ENCODE assay signal across 22 mouse cellular contexts in genomic region chr10:25533513-25534246, GRCm38 (mm10). TPM values are rescaled to one million over a fixed set of nuclear protein-coding genes. Genes with fewer than 3 reads are reported as not detected.
DNase-seq lines count a peak whose midpoint lies in the region; ATAC-seq lines count a peak whose summit lies in the region.
"Had no signal": no experiment of that assay in that cellular context is flagged by ENCODE, and none has a peak within 500 bp of the region (broad histone marks: within the 10 kb centered on the region; RNA-seq: fewer than 3 reads in every experiment).

No protein-coding gene starts in this region.

- no peak overlapping the region for H3K9ac ChIP-seq in limb, embryonic 12.5 days (replicated peaks)
- H3K9ac ChIP-seq: midbrain, embryonic 12.5 days had no signal

- intact Hi-C loops in heart, postnatal 14 days (cut with DNase I): no loop called here

- DNase-seq in heart, embryonic 10.5 days (ENCODE audit: low spot score): peak; percentile 73
- no peak for DNase-seq in heart, postnatal 14 days
- DNase-seq in limb, embryonic 10.5 days (ENCODE audit: low spot score): no peak
- DNase-seq in testis, postnatal 14 days (ENCODE audit: low spot score): peak; percentile 2
- no peak for DNase-seq in testis, postnatal 10 days (ENCODE audit: low spot score)
- DNase-seq in left cerebral cortex, adult 18-20 months (ENCODE audit: low spot score in 2 of 2): no peak
- DNase-seq in B cell, adult 2 months: no peak
- DNase-seq: adrenal gland, postnatal 36 days; cerebellum, adult 9-10 months; gastrocnemius, postnatal 25 days; lung, postnatal 14 days; thymus, postnatal 25 days had no signal

- no peaks in the 10 kb centered on the region for H3K9me3 ChIP-seq in heart, embryonic 10.5 days
- H3K9me3 ChIP-seq in limb, embryonic 12.5 days: no peaks in the 10 kb centered on the region
- no peaks in the 10 kb centered on the region for H3K9me3 ChIP-seq in limb, embryonic 10.5 days (replicated peaks)
- H3K9me3 ChIP-seq: hindbrain, embryonic 10.5 days; midbrain, embryonic 12.5 days had no signal

- no peaks in the 10 kb centered on the region for H3K27me3 ChIP-seq in heart, embryonic 10.5 days (ENCODE audit: insufficient read depth, poor library complexity, severe bottlenecking)
- no peaks in the 10 kb centered on the region for H3K27me3 ChIP-seq in limb, embryonic 12.5 days
- no peaks in the 10 kb centered on the region for H3K27me3 ChIP-seq in limb, embryonic 10.5 days (ENCODE audit: low read depth, poor library complexity, severe bottlenecking)
- H3K27me3 ChIP-seq: midbrain, embryonic 12.5 days; Patski had no signal

- peak; percentile 77; the same call in 1 of the 2 replicates for ATAC-seq in limb, embryonic 12.5 days (ENCODE audit: insufficient number of reproducible peaks, insufficient read depth, low FRiP score, low TSS enrichment, low read depth)
- ATAC-seq: Patski had no signal

- H3K27ac ChIP-seq in heart, embryonic 10.5 days: peak overlapping the region; percentile 13; the same call in 1 of the 2 replicates
- no peak overlapping the region for H3K27ac ChIP-seq in limb, embryonic 12.5 days
- no peak overlapping the region for H3K27ac ChIP-seq in limb, embryonic 10.5 days
- H3K27ac ChIP-seq: hindbrain, embryonic 10.5 days; midbrain, embryonic 12.5 days had no signal

- no peak overlapping the region for H3K4me2 ChIP-seq in limb, embryonic 12.5 days
- H3K4me2 ChIP-seq: midbrain, embryonic 12.5 days had no signal

- H3K36me3 ChIP-seq in heart, embryonic 10.5 days: no peaks in the 10 kb centered on the region
- H3K36me3 ChIP-seq in limb, embryonic 12.5 days: no peaks in the 10 kb centered on the region
- no peaks in the 10 kb centered on the region for H3K36me3 ChIP-seq in limb, embryonic 10.5 days
- H3K36me3 ChIP-seq: hindbrain, embryonic 10.5 days; midbrain, embryonic 12.5 days had no signal

- 34% methylated on average over 9 of the region's 9 CpGs for WGBS in heart, embryonic 10.5 days
- 83% methylated on average over 9 of the region's 9 CpGs for whole genome bisulfite sequencing in limb, embryonic 12.5 days
- 89% methylated on average over 9 of the region's 9 CpGs for WGBS in limb, embryonic 10.5 days

- H3K4me1 ChIP-seq in heart, embryonic 10.5 days: peaks cover 15% of the 10 kb centered on the region
- no peaks in the 10 kb centered on the region for H3K4me1 ChIP-seq in limb, embryonic 12.5 days (replicated peaks)
- H3K4me1 ChIP-seq in limb, embryonic 10.5 days: no peaks in the 10 kb centered on the region
- H3K4me1 ChIP-seq: hindbrain, embryonic 10.5 days; midbrain, embryonic 12.5 days had no signal

- H3K4me3 ChIP-seq in heart, embryonic 10.5 days: no peak overlapping the region
- no peak overlapping the region for H3K4me3 ChIP-seq in limb, embryonic 12.5 days (replicated peaks)
- no peak overlapping the region for H3K4me3 ChIP-seq in limb, embryonic 10.5 days
- H3K4me3 ChIP-seq: hindbrain, embryonic 10.5 days; midbrain, embryonic 12.5 days had no signal

RNA-seq across cellular contexts. Expression of gene Smlr1, which starts 2.4 kb away (rescaled TPM):
- not detected in 2 replicates for polyA plus RNA-seq in heart, embryonic 10.5 days (2016; fragmentation: Nextera tagmentation; extraction: Ambion mirVana)
- total RNA-seq in heart, postnatal 14 days (2021): not detected
- not detected in 2 replicates for polyA plus RNA-seq in limb, embryonic 12.5 days (2016; fragmentation: Nextera tagmentation; extraction: Ambion mirVana)
- not detected in 2 replicates for polyA plus RNA-seq in limb, embryonic 10.5 days (2016; fragmentation: Nextera tagmentation; extraction: Ambion mirVana)
- total RNA-seq in left cerebral cortex, adult 18-20 months (2021): not detected
- total RNA-seq: adrenal gland, postnatal 36 days; gastrocnemius, postnatal 25 days; layer of hippocampus, adult 8-10 months; left cerebral cortex, adult 8-10 months; neutrophil, adult 5-6 weeks had no signal
- polyA plus RNA-seq: frontal cortex, adult 2 months; hindbrain, embryonic 10.5 days; kidney, embryonic 14.5 days; midbrain, embryonic 12.5 days; Patski; spleen, adult 2 months had no signal

Comparison
In these comparisons a context has a peak if more than half of its experiments do, and no peak if none do; other contexts are left out.
1. DNase-seq: peak in heart, embryonic 10.5 days (single experiment) and testis, postnatal 14 days (single experiment); none in heart, postnatal 14 days (0 of 2), limb, embryonic 10.5 days (single experiment), testis, postnatal 10 days (single experiment), left cerebral cortex, adult 18-20 months (0 of 2) and B cell, adult 2 months (0 of 2).